Mouse (Mus musculus) heart, embryonic 16.5 days (tissue): ENCODE data around the gene Olfr1008. TPM values are rescaled to one million over a fixed set of nuclear protein-coding genes. Genes with fewer than 3 reads are reported as not detected.
"Not testable (repeated sequence)": the region's sequence is repeated elsewhere in the genome, so short reads cannot be mapped to it uniquely, and the experiment has no call there.

Source experiments
- ATAC-seq: fragments of 200-750 bp; cut with Nextera tagmentation; replicated peaks from 2 replicates; pipeline ENCODE4 v1.8.0; 2017; ENCODE audit warnings: moderate number of reproducible peaks; ENCODE audit not compliant: insufficient read depth, low FRiP score; ENCODE audit errors: extremely low read depth
- H3K27ac ChIP-seq: fragments of 300-500 bp; sonication (generic); 2 replicates; pipeline ENCODE4 v1.5.1; 2014; ENCODE audit warnings: mild to moderate bottlenecking, low read length, control low read depth, moderate library complexity
- H3K27me3 ChIP-seq: fragments of 300-500 bp; sonication (generic); 2 replicates; pipeline ENCODE4 v1.6.1; 2014; ENCODE audit warnings: low read length, mixed read lengths; ENCODE audit not compliant: control insufficient read depth, insufficient read depth
- H3K36me3 ChIP-seq: fragments of 300-500 bp; sonication (generic); 2 replicates; pipeline ENCODE4 v1.6.1; 2014; ENCODE audit not compliant: control insufficient read depth, insufficient read depth
- H3K4me1 ChIP-seq: fragments of 300-500 bp; sonication (generic); 2 replicates; pipeline ENCODE4 v1.6.1; 2014; ENCODE audit warnings: low read length, mixed read lengths; ENCODE audit not compliant: control insufficient read depth, insufficient read depth
- H3K4me2 ChIP-seq: fragments of 300-500 bp; sonication (generic); 2 replicates; pipeline ENCODE4 v1.6.1; 2014; ENCODE audit warnings: low read depth, mild to moderate bottlenecking, control low read depth, low read length
- H3K4me3 ChIP-seq: fragments of 300-500 bp; sonication (generic); 2 replicates; pipeline ENCODE4 v1.5.1; 2014; ENCODE audit warnings: mild to moderate bottlenecking, control low read depth, low read length
- H3K9ac ChIP-seq: fragments of 300-500 bp; sonication (generic); 2 replicates; pipeline ENCODE4 v1.6.1; 2014; ENCODE audit warnings: low read length, control low read depth
- H3K9me3 ChIP-seq: fragments of 300-500 bp; sonication (generic); replicated peaks from 2 replicates; pipeline ENCODE4 v1.6.1; 2016; ENCODE audit warnings: low read length; ENCODE audit not compliant: control insufficient read depth
- WGBS: fragments of 180-500 bp; shearing (Covaris S2); extraction: QIAGEN DNeasy Blood & Tissue Kit; methylation state at CpG from one replicate; pipeline ENCODE4 v1.1.7; 2014; 5-methylcytosine and 5-hydroxymethylcytosine counted together
- polyA plus RNA-seq: library from polyadenylated mRNA; unstranded; fragments of >200 nt; fragmentation: Nextera tagmentation; extraction: Ambion mirVana; gene quantifications from 2 replicates; pipeline ENCODE4 v1.2.1, GENCODE M21; 2015

Gene Olfr1008
- polyA plus RNA-seq = not detected in 2 replicates

DNA sequence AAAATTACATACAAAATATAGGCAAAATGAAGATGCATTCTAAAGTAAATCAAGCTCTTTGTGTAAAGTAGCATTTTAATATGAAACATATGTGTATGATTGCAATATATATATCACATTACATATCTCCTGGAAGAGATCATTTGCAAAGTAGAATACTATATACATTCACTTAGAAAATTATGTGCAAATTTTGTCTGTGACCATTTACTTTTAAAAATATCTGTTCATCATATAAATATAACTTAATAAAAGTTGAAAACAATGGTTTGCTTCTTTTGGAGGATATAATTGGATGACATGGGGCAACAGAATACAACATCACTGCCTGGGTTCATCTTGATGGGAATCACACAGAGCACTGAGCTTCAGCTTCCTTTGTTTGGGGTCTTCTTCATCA, at the start of gene Olfr1008:
Gene Olfr1008 (plus strand): TSS at position 301 of the 400 bp plus-strand sequence.
- H3K36me3 ChIP-seq = no peaks in the 10 kb centered on the region
- H3K9me3 ChIP-seq = no peaks in the 10 kb centered on the region
- H3K4me3 ChIP-seq = no peak within 1 kb of the TSS
- H3K4me1 ChIP-seq = no peaks in the 10 kb centered on the region
- H3K27ac ChIP-seq = no peak within 1 kb of the TSS
- no peaks in the 10 kb centered on the region for H3K27me3 ChIP-seq
- no peak within 1 kb of the TSS for H3K4me2 ChIP-seq
- H3K9ac ChIP-seq = no peak within 1 kb of the TSS
- ATAC-seq = no peak

DNA sequence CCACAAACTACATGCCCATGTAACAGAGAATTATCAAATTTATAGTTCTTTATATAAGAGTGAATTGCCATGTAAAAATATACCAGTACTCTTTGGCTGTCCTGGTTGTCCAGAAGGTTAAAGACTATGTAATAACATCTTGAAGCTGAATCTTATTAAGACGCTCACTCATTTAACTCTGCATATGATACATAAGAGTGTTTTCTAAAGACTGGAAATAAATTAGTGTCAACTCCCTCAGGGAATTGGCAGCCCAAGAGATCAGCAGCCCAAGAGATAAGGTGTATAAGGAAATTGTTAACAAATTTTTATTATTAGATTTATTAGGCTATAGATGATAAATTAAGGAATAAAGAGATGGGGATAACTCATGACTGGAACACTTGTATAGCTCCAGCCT, 38.6 kb upstream of the Olfr1008 start, which contains the start of gene Olfr1002:
Gene Olfr1002 (minus strand): TSS at position 101 of the 400 bp plus-strand sequence.
- no peak for ATAC-seq
- Histone ChIP-seq H3K9ac (no peak within 1 kb of the TSS), H3K9me3 (no peaks in the 10 kb centered on the region), H3K27ac (no peak within 1 kb of the TSS), H3K36me3 (no peaks in the 10 kb centered on the region), H3K4me3 (no peak within 1 kb of the TSS), H3K4me2 (no peak within 1 kb of the TSS), H3K4me1 (no peaks in the 10 kb centered on the region), H3K27me3 (no peaks in the 10 kb centered on the region)
- WGBS = 86% methylated on average over 1 of the region's 1 CpGs

DNA sequence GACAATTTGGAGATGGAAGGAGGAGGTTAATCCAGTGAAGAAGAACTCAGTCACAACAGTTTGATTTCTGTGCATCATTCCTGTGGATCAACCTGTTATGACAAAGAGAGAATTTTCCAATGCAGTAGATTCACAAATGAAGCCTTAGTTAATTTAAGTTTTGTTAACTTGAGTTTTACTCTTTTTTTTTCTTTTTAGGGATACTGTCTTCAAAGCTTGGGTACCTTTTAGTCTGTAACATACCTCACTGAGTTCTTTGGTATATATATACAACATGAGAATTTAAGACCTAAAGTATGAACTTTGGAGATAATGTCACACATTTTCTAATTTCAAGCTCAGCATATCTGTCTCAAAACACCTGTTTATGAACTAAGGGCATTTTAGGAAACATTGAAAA, 24.9 kb upstream of the Olfr1008 start, which contains the start of gene Olfr154:
Gene Olfr154 (minus strand): TSS at position 101 of the 400 bp plus-strand sequence.
- H3K4me1 ChIP-seq, ATAC-seq, H3K4me3 ChIP-seq, H3K9me3 ChIP-seq, H3K4me2 ChIP-seq, H3K9ac ChIP-seq, H3K27me3 ChIP-seq, H3K27ac ChIP-seq, H3K36me3 ChIP-seq: not testable (repeated sequence)

DNA sequence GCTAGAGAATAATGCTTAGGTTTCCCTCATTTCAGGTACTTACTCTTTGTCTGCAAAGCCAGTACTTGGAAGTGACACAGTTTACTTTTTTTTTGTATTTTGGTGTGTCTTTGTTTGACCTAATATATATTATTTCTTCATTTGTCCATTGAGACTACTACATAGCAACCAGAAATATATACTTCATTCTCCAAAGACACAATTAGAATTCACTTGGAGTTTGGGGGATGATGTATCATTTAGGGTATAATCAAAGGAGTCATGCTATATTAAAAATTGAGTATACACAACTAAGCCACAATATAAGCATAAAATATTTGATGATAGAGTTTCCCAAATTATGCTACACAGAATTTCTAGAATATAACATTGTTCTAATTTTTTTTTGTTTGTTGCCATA, 10.6 kb upstream of the Olfr1008 start, which contains the start of gene Olfr1006:
Gene Olfr1006 (minus strand): TSS at position 101 of the 400 bp plus-strand sequence.
- H3K4me3 ChIP-seq = no peak within 1 kb of the TSS
- H3K9ac ChIP-seq = no peak within 1 kb of the TSS
- no peaks in the 10 kb centered on the region for H3K27me3 ChIP-seq
- H3K4me2 ChIP-seq = no peak within 1 kb of the TSS
- ATAC-seq = no peak
- H3K9me3 ChIP-seq = no peaks in the 10 kb centered on the region
- no peaks in the 10 kb centered on the region for H3K4me1 ChIP-seq
- H3K27ac ChIP-seq = no peak within 1 kb of the TSS
- no peaks in the 10 kb centered on the region for H3K36me3 ChIP-seq

- not testable (repeated sequence) for ATAC-seq, H3K27ac ChIP-seq, H3K9ac ChIP-seq, H3K4me3 ChIP-seq, H3K9me3 ChIP-seq, H3K27me3 ChIP-seq, H3K4me1 ChIP-seq, H3K36me3 ChIP-seq, H3K4me2 ChIP-seq
- WGBS = 56% methylated on average over 2 of the region's 2 CpGs
These were observed 21.4 kb downstream of the Olfr1008 start for GRCm38 (mm10) chr2:85710680-85711079.

- no peaks in the 10 kb centered on the region for H3K9me3 ChIP-seq
- no peak overlapping the region for H3K9ac ChIP-seq
- H3K4me1 ChIP-seq = no peaks in the 10 kb centered on the region
- H3K36me3 ChIP-seq = no peaks in the 10 kb centered on the region
- no peak for ATAC-seq
- no peaks in the 10 kb centered on the region for H3K27me3 ChIP-seq
- WGBS = 31% methylated on average over 1 of the region's 1 CpGs
- no peak overlapping the region for H3K27ac ChIP-seq
- H3K4me2 ChIP-seq = no peak overlapping the region
- H3K4me3 ChIP-seq = no peak overlapping the region
These were observed 21.9 kb downstream of the Olfr1008 start for GRCm38 (mm10) chr2:85711159-85711558.

DNA sequence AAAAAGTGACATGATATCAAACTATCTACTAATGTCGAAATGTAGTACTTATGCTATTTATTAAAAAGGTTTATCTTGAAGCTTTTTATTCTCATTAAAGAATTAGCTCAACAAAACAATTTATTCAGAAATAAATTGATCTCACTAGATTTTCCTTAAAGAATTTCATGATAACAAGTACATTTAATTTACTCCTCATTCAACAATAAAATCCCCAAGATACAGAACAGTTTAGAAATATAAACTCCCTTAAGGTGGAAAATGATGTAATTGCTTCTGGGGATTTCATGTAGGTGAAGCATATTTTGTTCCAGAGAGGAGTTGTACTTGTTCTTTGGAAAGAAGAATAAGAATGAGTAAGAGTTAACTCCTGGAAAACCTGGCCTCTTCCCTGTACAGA, 25.9 kb downstream of the Olfr1008 start, which contains the start of gene Olfr1009:
Gene Olfr1009 (plus strand): TSS at position 301 of the 400 bp plus-strand sequence.
- H3K27me3 ChIP-seq = no peaks in the 10 kb centered on the region
- H3K27ac ChIP-seq = no peak within 1 kb of the TSS
- no peak for ATAC-seq
- WGBS = 78% methylated on average over 1 of the region's 1 CpGs
- no peak within 1 kb of the TSS for H3K9ac ChIP-seq
- H3K4me1 ChIP-seq = no peaks in the 10 kb centered on the region
- no peak within 1 kb of the TSS for H3K4me2 ChIP-seq
- no peak within 1 kb of the TSS for H3K4me3 ChIP-seq
- no peaks in the 10 kb centered on the region for H3K36me3 ChIP-seq
- no peaks in the 10 kb centered on the region for H3K9me3 ChIP-seq

GRCm38 (mm10) chr2:85725793-85726192, 36.6 kb downstream of the Olfr1008 start:
- 11% methylated on average over 3 of the region's 3 CpGs for WGBS
- no peak overlapping the region for H3K9ac ChIP-seq
- H3K9me3 ChIP-seq = no peaks in the 10 kb centered on the region
- no peaks in the 10 kb centered on the region for H3K4me1 ChIP-seq
- no peaks in the 10 kb centered on the region for H3K27me3 ChIP-seq
- no peak overlapping the region for H3K4me3 ChIP-seq
- H3K4me2 ChIP-seq = no peak overlapping the region
- H3K36me3 ChIP-seq = no peaks in the 10 kb centered on the region
- no peak for ATAC-seq
- H3K27ac ChIP-seq = no peak overlapping the region
